Comparison of ENCODE assay signal across 8 mouse cellular contexts in the genomic region with DNA sequence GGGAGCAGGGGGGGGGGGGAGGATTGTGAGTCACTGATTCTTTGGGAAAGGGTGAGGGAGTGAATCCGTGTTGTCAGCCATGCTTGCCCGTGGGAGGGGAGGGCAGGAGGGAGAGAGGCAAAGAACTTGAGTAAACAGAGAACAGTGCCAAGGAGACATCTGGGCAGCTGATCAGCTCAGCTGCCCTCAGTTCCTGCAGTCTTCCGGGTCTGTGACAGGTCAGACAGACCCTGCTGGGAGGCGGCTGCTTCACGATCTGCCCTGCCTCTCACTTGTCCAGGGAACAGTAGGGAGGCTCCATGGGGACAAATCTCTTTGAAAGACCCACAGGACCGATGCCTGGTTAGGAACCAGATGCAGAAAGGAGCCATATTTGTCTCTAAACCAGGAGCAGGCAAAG. TPM values are rescaled to one million over a fixed set of nuclear protein-coding genes. Genes with fewer than 3 reads are reported as not detected.
DNase-seq lines count a peak whose midpoint lies in the region; ATAC-seq lines count a peak whose summit lies in the region.

No protein-coding gene starts in this region.

- H3K9ac ChIP-seq in kidney, embryonic 14.5 days (ENCODE audit: low read depth, low read length): no peak overlapping the region
- H3K9ac ChIP-seq in midbrain, embryonic 16.5 days (ENCODE audit: low read depth, low read length): no peak overlapping the region

- no peak overlapping the region for H3K4me2 ChIP-seq in kidney, embryonic 14.5 days (replicated peaks; ENCODE audit: low read depth, low read length)
- H3K4me2 ChIP-seq in midbrain, embryonic 16.5 days (ENCODE audit: low read length): no peak overlapping the region

- WGBS in kidney, embryonic 14.5 days: 10% methylated on average over 6 of the region's 6 CpGs
- WGBS in midbrain, embryonic 16.5 days: 2% methylated on average over 6 of the region's 6 CpGs

- H3K4me1 ChIP-seq in kidney, embryonic 14.5 days (ENCODE audit: control insufficient read depth, insufficient read depth, low read length): 0 out of 2 replicates have a peak, but pooled peaks cover 3% of the 10 kb centered on the region
- peaks cover 6% of the 10 kb centered on the region for H3K4me1 ChIP-seq in midbrain, embryonic 16.5 days (ENCODE audit: control insufficient read depth, insufficient read depth, low read length)

- H3K36me3 ChIP-seq in kidney, embryonic 14.5 days (ENCODE audit: control insufficient read depth, insufficient read depth, low read length): no peaks in the 10 kb centered on the region
- no peaks in the 10 kb centered on the region for H3K36me3 ChIP-seq in midbrain, embryonic 16.5 days (ENCODE audit: control insufficient read depth, insufficient read depth, low read length)

- no peak overlapping the region for H3K4me3 ChIP-seq in kidney, embryonic 14.5 days (ENCODE audit: low read length)
- no peak overlapping the region for H3K4me3 ChIP-seq in midbrain, embryonic 16.5 days (ENCODE audit: low read depth, low read length)

- no peaks in the 10 kb centered on the region for H3K9me3 ChIP-seq in kidney, embryonic 14.5 days (ENCODE audit: control insufficient read depth, low read length)
- no peaks in the 10 kb centered on the region for H3K9me3 ChIP-seq in midbrain, embryonic 16.5 days (replicated peaks; ENCODE audit: control insufficient read depth, low read length, poor library complexity, severe bottlenecking)

- ATAC-seq in kidney, embryonic 14.5 days (ENCODE audit: low FRiP score, low TSS enrichment): peak; percentile 67
- peak; percentile 55 for ATAC-seq in midbrain, embryonic 16.5 days

- H3K27ac ChIP-seq in kidney, embryonic 14.5 days (ENCODE audit: low read depth, low read length): no peak overlapping the region
- no peak overlapping the region for H3K27ac ChIP-seq in midbrain, embryonic 16.5 days (ENCODE audit: low read length)

- H3K27me3 ChIP-seq in kidney, embryonic 14.5 days (ENCODE audit: control insufficient read depth, insufficient read depth, low read length): no peaks in the 10 kb centered on the region
- no peaks in the 10 kb centered on the region for H3K27me3 ChIP-seq in midbrain, embryonic 16.5 days (ENCODE audit: control insufficient read depth, insufficient read depth, low read depth, low read length)

- DNase-seq in Muller cell, postnatal 12 days (ENCODE audit: inconsistent ontology term): peak; percentile 64
- DNase-seq in brain, adult 2 months (ENCODE audit: low read depth, low spot score): peak; percentile 69
- peak; percentile 8 to 32 for DNase-seq in heart, adult 9 months (ENCODE audit: low spot score in 2 of 2)
- no peak for DNase-seq in frontal cortex, postnatal 25 days (ENCODE audit: low spot score in 2 of 2)
- DNase-seq in layer of hippocampus, adult 8-10 months (ENCODE audit: low spot score in 2 of 2): no peak
- DNase-seq in liver: no peak

RNA-seq across cellular contexts. Expression of a gene that starts 31.4 kb away (rescaled TPM):
- 236 and 296 TPM in 2 replicates for polyA plus RNA-seq in kidney, embryonic 14.5 days (2014; fragmentation: Nextera tagmentation; extraction: Ambion mirVana)
- polyA plus RNA-seq in midbrain, embryonic 16.5 days (2015; fragmentation: Nextera tagmentation; extraction: Ambion mirVana): 113 and 132 TPM in 2 replicates
- total RNA-seq in layer of hippocampus, adult 8-10 months (2022): 10 to 100 TPM; 66.4 to 90.7 (median 85.7) TPM

Comparison
In these comparisons a context has a peak if more than half of its experiments do, and no peak if none do; other contexts are left out.
1. DNase-seq: peak in Muller cell, postnatal 12 days (single experiment), brain, adult 2 months (single experiment) and heart, adult 9 months (2 of 2); none in frontal cortex, postnatal 25 days (0 of 2), layer of hippocampus, adult 8-10 months (0 of 2) and liver (single experiment).